Mouse (Mus musculus) adrenal gland, adult 10 weeks (tissue): Measurements from ENCODE around the gene Vmn1r87. TPM values are rescaled to one million over a fixed set of nuclear protein-coding genes. Genes with fewer than 3 reads are reported as not detected.

Experiments
- polyA plus RNA-seq: library from polyadenylated mRNA; stranded (reverse); fragments of 350-450 nt; fragmentation: Illumina TruSeq; extraction: RNeasy Lipid Tissue Mini Kit (QIAGEN cat#74804); gene quantifications from one replicate; pipeline ENCODE4 v1.2.3, GENCODE M21; 2014; ENCODE audit warnings: low read depth, low replicate concordance

Gene Vmn1r87
- polyA plus RNA-seq = not detected

GRCm38 (mm10) chr7:13140057-13140456, at the start of gene Vmn1r87:
Vmn1r87 (minus strand) TSS chr7:13140157.

GRCm38 (mm10) chr7:13159268-13159667, 19.3 kb upstream of the Vmn1r87 start, which contains the start of gene Vmn1r88:
Vmn1r88 (plus strand) TSS chr7:13159568.

GRCm38 (mm10) chr7:13119817-13120216, 20.1 kb downstream of the Vmn1r87 start, which contains the start of gene Vmn1r86:
Vmn1r86 (minus strand) TSS chr7:13119917.

GRCm38 (mm10) chr7:13095073-13095472, 44.9 kb downstream of the Vmn1r87 start, which contains the start of gene Vmn1r85:
Vmn1r85 (minus strand) TSS chr7:13095173.

Other genes starting within 250 kb of the Vmn1r87 start
- gene Zscan22, start 242.3 kb downstream of the Vmn1r87 start, polyA plus RNA-seq = 6.2 TPM
- gene Rps5, start 217.9 kb downstream of the Vmn1r87 start, polyA plus RNA-seq = 15.5 TPM
- gene Rnf225, start 212.7 kb downstream of the Vmn1r87 start, polyA plus RNA-seq = not detected
- gene Zfp324, start 174.3 kb downstream of the Vmn1r87 start, polyA plus RNA-seq = 5.4 TPM
- 3.8 TPM for gene Zfp446, start 162.3 kb downstream of the Vmn1r87 start, polyA plus RNA-seq
- not detected for gene Slc27a5, start 142.0 kb downstream of the Vmn1r87 start, polyA plus RNA-seq
- gene Trim28, start 141.0 kb downstream of the Vmn1r87 start, polyA plus RNA-seq = 27.9 TPM
- 0.82 TPM for gene Zbtb45, start 130.1 kb downstream of the Vmn1r87 start, polyA plus RNA-seq
- 108 TPM for gene Chmp2a, start 105.3 kb downstream of the Vmn1r87 start, polyA plus RNA-seq
- gene Ube2m, start 101.9 kb downstream of the Vmn1r87 start, polyA plus RNA-seq = 79.8 TPM
- 0.52 TPM for gene Mzf1, start 85.4 kb downstream of the Vmn1r87 start, polyA plus RNA-seq
- gene Vmn1r85, start 45.0 kb downstream of the Vmn1r87 start, polyA plus RNA-seq = not detected
- not detected for gene Vmn1r86, start 20.2 kb downstream of the Vmn1r87 start, polyA plus RNA-seq
- not detected for gene Vmn1r88, start 19.4 kb upstream of the Vmn1r87 start, polyA plus RNA-seq
- gene Vmn1r89, start 72.9 kb upstream of the Vmn1r87 start, polyA plus RNA-seq = not detected
- gene Lig1, start 137.1 kb upstream of the Vmn1r87 start, polyA plus RNA-seq = 6.9 TPM
- gene Zswim9, start 138.6 kb upstream of the Vmn1r87 start, polyA plus RNA-seq = 7.6 TPM
- 0.41 TPM for gene Pla2g4c, start 184.5 kb upstream of the Vmn1r87 start, polyA plus RNA-seq